Mouse (Mus musculus): ENCODE measurements around the gene Ermp1.

DNA sequence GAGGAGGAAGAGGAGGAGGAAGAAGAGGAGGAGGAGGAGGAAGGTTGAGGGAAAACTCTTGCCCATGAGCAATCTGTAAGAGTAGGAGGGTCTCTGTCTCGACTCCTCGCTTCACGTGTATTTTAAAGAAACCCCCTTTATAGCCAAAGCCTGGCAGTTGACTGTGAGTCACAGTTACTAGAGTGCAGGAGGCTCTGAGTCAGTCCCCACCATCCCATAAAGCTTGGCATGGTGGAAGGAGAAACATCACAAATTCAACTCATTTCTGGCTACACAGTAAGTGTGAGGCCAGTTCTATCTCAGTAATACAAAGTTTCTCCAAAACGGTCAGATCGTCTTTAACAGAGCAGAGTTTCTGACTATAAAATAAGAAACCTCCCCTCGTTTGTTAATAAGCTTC is 22.0 kb upstream of the Ermp1 start:
- TF ChIP-seq POLR2A (IDR thresholded peaks at IDR 0.05; ENCODE audit: insufficient read length, low read depth) (no peak), POLR2AphosphoS2 (IDR thresholded peaks at IDR 0.05; ENCODE audit: insufficient read length, low read depth) (no peak), MAX (IDR thresholded peaks at IDR 0.05; ENCODE audit: low read depth) (no peak), E2F4 (IDR thresholded peaks at IDR 0.05; ENCODE audit: insufficient read depth) (no peak), MYOD1 (IDR thresholded peaks at IDR 0.05; ENCODE audit: control insufficient read depth in 1 of 3, insufficient read length in 2 of 3, low read depth in 2 of 3) (no peak), TCF3 (IDR thresholded peaks at IDR 0.05; ENCODE audit: insufficient read length, low read depth) (no peak), REST (IDR thresholded peaks at IDR 0.05; ENCODE audit: insufficient read depth, insufficient read length) (no peak)

Data from myocyte (in vitro differentiated cells).